Mouse (Mus musculus) left cerebral cortex, adult 2 months (tissue): ENCODE results near the gene Prcp. TPM values are rescaled to one million over a fixed set of nuclear protein-coding genes. Genes with fewer than 3 reads are reported as not detected.

Source experiments
- DNase-seq, 2 experiments: peaks; one replicate each; pipeline ENCODE4 v3.0.0; 2021 to 2022; ENCODE audit warnings: low spot score in 2 of 2, mixed read lengths in 1 of 2; ENCODE audit errors: extremely low spot score in 1 of 2
- H3K27ac ChIP-seq: fragments of 200-600 bp; 2 replicates; pipeline ENCODE4 v1.8.1; 2022
- H3K4me3 ChIP-seq: fragments of 200-600 bp; 2 replicates; pipeline ENCODE4 v1.8.1; 2022
- CTCF ChIP-seq: fragments of 200-600 bp; IDR thresholded peaks from 2 replicates; pipeline ENCODE4 v1.8.1; 2022; ENCODE audit warnings: antibody characterized with exemption, mild to moderate bottlenecking, moderate library complexity
- intact Hi-C: fragments of 180-260 bp; cut with DNase I; formaldehyde crosslinking; loops from one replicate; pipeline ENCODE4 v1.15.1; 2025
- total RNA-seq, 2 experiments: library from RNA; stranded (reverse); gene quantifications; 2 replicates each; pipeline ENCODE4 v1.2.3; 2021

The Prcp gene
- total RNA-seq, 2 experiments from 2014 or later = 9.5 to 10.1 TPM

GRCm38 (mm10) chr7:92874761-92875408 is 615 bp downstream of the Prcp start:
- peak overlapping the region; percentile 72 for H3K4me3 ChIP-seq
- H3K27ac ChIP-seq = peak overlapping the region; percentile 99
- DNase-seq = peak; percentile 82 to 85
- no peak for TF ChIP-seq CTCF
- intact Hi-C loops = loop anchor here (1.0 to 10.0 kb wide), 8 partner anchors 22 to 770 kb away; partner anchors contain the start of genes Ankrd42, Ccdc90b and Pcf11

- TF ChIP-seq CTCF = no peak
- Histone ChIP-seq H3K4me3 (peak overlapping the region; percentile 72), H3K27ac (peak overlapping the region; percentile 99; the same call in 1 of the 2 replicates)
- intact Hi-C loops = loop anchor here (10.0 kb wide), 1 partner anchor 771 kb away; no protein-coding TSS in a partner anchor
- DNase-seq = no peak
These were observed 1.8 kb downstream of the Prcp start for GRCm38 (mm10) chr7:92876066-92876465.

GRCm38 (mm10) chr7:92876538-92876937 is 2.3 kb downstream of the Prcp start:
- no peak overlapping the region for H3K27ac ChIP-seq
- H3K4me3 ChIP-seq = no peak overlapping the region; the same call in 1 of the 2 replicates
- no peak for DNase-seq
- intact Hi-C loops = loop anchor here (10.0 kb wide), 1 partner anchor 772 kb away; no protein-coding TSS in a partner anchor
- TF ChIP-seq CTCF = no peak

- no peak for DNase-seq
- no peak overlapping the region for H3K4me3 ChIP-seq
- no peak overlapping the region for H3K27ac ChIP-seq
- intact Hi-C loops = loop anchor here (10.0 kb wide), 1 partner anchor 774 kb away; no protein-coding TSS in a partner anchor
- TF ChIP-seq CTCF = no peak
These were observed 4.5 kb downstream of the Prcp start for GRCm38 (mm10) chr7:92878575-92879285.

GRCm38 (mm10) chr7:92883850-92884716 is 9.8 kb downstream of the Prcp start:
- no peak overlapping the region for H3K27ac ChIP-seq
- DNase-seq = no peak
- intact Hi-C loops = no loop called here
- H3K4me3 ChIP-seq = no peak overlapping the region
- no peak for TF ChIP-seq CTCF

- TF ChIP-seq CTCF = no peak
- DNase-seq = no peak
- no peak overlapping the region for H3K4me3 ChIP-seq
- intact Hi-C loops = no loop called here
- no peak overlapping the region for H3K27ac ChIP-seq
These were observed 10.9 kb downstream of the Prcp start for GRCm38 (mm10) chr7:92884998-92885660.

GRCm38 (mm10) chr7:92886801-92887200 is 12.5 kb downstream of the Prcp start:
- DNase-seq = no peak
- intact Hi-C loops = no loop called here
- Histone ChIP-seq H3K27ac (no peak overlapping the region), H3K4me3 (no peak overlapping the region)
- no peak for TF ChIP-seq CTCF

- TF ChIP-seq CTCF = no peak
- DNase-seq = no peak
- Histone ChIP-seq H3K27ac (no peak overlapping the region), H3K4me3 (no peak overlapping the region)
- intact Hi-C loops = no loop called here
These were observed 13.0 kb downstream of the Prcp start for GRCm38 (mm10) chr7:92887230-92887629.

GRCm38 (mm10) chr7:92890211-92890610 is 15.9 kb downstream of the Prcp start:
- no peak for DNase-seq
- intact Hi-C loops = no loop called here
- TF ChIP-seq CTCF = no peak
- Histone ChIP-seq H3K4me3 (no peak overlapping the region), H3K27ac (no peak overlapping the region)

GRCm38 (mm10) chr7:92890618-92891230 is 16.5 kb downstream of the Prcp start:
- intact Hi-C loops = no loop called here
- no peak overlapping the region for H3K27ac ChIP-seq
- TF ChIP-seq CTCF = no peak
- DNase-seq = no peak
- no peak overlapping the region for H3K4me3 ChIP-seq

- H3K27ac ChIP-seq = no peak overlapping the region
- peak; percentile 36 for TF ChIP-seq CTCF
- H3K4me3 ChIP-seq = no peak overlapping the region
- no peak for DNase-seq
- intact Hi-C loops = no loop called here
These were observed 19.2 kb downstream of the Prcp start for GRCm38 (mm10) chr7:92893478-92893877.
